Comparison of ENCODE assay signal across 8 mouse cellular contexts in the genomic region with DNA sequence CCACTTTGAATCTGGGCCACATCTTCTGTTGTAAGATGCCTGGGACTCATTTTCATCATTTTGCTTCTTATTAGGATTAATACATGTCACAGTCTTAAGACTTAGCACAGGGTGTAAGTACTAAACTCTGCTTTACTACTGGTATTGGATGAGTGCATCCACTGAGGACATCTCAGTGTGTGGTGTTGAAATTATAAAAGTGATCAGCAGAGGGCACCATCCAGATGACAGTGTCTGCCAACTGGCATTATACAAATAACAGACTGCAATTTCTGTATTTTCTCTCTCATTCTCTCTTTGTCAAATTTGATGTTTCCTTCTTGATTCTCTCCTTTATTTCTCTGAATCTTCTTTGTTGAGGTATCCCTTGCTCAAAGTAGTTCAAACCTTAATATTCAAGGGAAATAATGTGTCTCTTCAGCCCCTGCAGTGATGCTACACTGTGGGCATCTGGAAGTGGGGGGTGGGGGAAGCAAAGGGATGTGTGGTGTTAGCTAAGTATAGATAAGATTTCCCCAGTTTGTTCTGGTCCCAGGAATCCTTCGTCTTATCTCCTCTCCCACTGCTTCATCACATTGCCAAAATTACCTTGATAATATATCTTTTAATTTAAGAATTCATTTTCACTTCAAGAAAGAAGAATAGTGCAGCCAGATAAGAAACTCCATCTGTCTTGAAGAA.
DNase-seq lines count a peak whose midpoint lies in the region; ATAC-seq lines count a peak whose summit lies in the region.

No protein-coding gene starts in this region.

- no peak for DNase-seq in cerebellum, adult 11-12 months
- peak; percentile 34 for DNase-seq in left cerebral cortex, adult 11 months (ENCODE audit: low spot score)
- DNase-seq in left cerebral cortex, adult 8-10 months (ENCODE audit: low spot score in 2 of 2) = no peak
- peak; percentile 7 for DNase-seq in adrenal gland, postnatal 25 days
- DNase-seq in heart, postnatal 36 days = peak; percentile 36
- DNase-seq in lung, postnatal 10 days = peak; percentile 67
- no peak for DNase-seq in ovary, adult 18-20 months (ENCODE audit: low spot score)

- ATAC-seq in cerebellum, adult (ENCODE audit: insufficient number of reproducible peaks, low FRiP score, low TSS enrichment) = peak; percentile 64; the same call in 1 of the 2 replicates

- intact Hi-C loops in heart, postnatal 36 days (cut with DNase I) = loop anchor here (1.0 kb wide), 1 partner anchor 123 kb away; no protein-coding TSS in a partner anchor

Comparison
In these comparisons a context has a peak if more than half of its experiments do, and no peak if none do; other contexts are left out.
1. DNase-seq: peak in left cerebral cortex, adult 11 months (single experiment), adrenal gland, postnatal 25 days (single experiment), heart, postnatal 36 days (2 of 2) and lung, postnatal 10 days (single experiment); none in cerebellum, adult 11-12 months (single experiment), left cerebral cortex, adult 8-10 months (0 of 2) and ovary, adult 18-20 months (single experiment).